Mouse (Mus musculus): ENCODE measurements around the gene Dnase1. TPM values are rescaled to one million over a fixed set of nuclear protein-coding genes. Genes with fewer than 3 reads are reported as not detected.
"Not testable (repeated sequence)": the region's sequence is repeated elsewhere in the genome, so short reads cannot be mapped to it uniquely, and the experiment has no call there.

Dnase1 gene
- polyA plus RNA-seq, 1 experiment from 2014 or later, result 8.0 TPM

DNA sequence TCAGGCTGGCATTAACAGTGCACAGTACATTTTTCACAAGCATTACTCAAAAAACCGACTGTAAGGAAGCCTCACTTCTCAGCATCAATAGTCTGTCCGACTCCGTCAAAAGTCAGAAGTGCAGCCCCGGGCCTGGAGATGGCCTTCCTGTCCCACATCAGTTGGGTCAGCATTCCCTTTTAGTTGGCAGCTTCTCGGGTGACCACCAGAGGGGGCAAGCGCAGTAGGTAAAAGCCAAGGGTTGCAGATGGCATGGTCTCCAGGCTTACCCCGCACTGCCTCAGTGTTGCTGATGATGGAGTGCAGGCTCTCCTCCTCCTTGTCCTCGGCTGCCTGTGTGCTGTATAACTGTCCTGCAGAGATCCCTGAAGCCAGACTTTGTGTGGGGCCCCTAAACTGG, 31.8 kb downstream of the Dnase1 start:
- Histone ChIP-seq H3K27me3 (ENCODE audit: control insufficient read depth, insufficient read depth, low read length) (no peaks in the 10 kb centered on the region), H3K9ac (ENCODE audit: low read depth, low read length) (no peak overlapping the region), H3K4me2 (replicated peaks; ENCODE audit: low read depth, low read length) (no peak overlapping the region), H3K4me3 (ENCODE audit: low read length) (no peak overlapping the region), H3K27ac (ENCODE audit: low read depth, low read length) (no peak overlapping the region), H3K4me1 (ENCODE audit: control insufficient read depth, insufficient read depth, low read length) (no peaks in the 10 kb centered on the region), H3K36me3 (ENCODE audit: control insufficient read depth, insufficient read depth, low read length) (peaks cover 44% of the 10 kb centered on the region), H3K9me3 (ENCODE audit: control insufficient read depth, low read length) (no peaks in the 10 kb centered on the region)
- peak; percentile 39; the same call in 1 of the 2 replicates for ATAC-seq (ENCODE audit: low FRiP score, low TSS enrichment)
- 60% methylated on average over 8 of the region's 8 CpGs for WGBS

DNA sequence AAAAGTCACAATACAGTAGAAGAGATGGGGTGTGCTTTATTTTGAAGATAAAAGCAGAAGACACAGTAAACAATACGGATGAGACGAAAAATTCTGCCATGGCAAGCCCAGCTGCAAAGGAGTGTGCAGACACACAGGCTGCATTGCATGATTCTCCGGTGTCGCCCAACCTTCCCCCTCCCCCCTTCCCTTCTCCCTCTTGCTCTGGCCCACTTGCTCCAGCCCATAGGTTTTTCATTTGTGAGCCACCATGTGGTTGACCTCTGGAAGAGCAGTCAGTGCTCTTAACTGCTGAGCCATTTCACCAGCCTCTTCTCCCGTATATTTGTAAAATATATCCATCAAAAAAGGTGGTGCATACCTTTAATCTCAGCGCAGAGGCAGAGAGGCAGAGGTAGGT, 37.6 kb downstream of the Dnase1 start:
- Histone ChIP-seq H3K9me3 (ENCODE audit: control insufficient read depth, low read length) (no peaks in the 10 kb centered on the region), H3K9ac (ENCODE audit: low read depth, low read length) (no peak overlapping the region), H3K4me1 (ENCODE audit: control insufficient read depth, insufficient read depth, low read length) (peaks cover 11% of the 10 kb centered on the region; the same call in 1 of the 2 replicates), H3K36me3 (ENCODE audit: control insufficient read depth, insufficient read depth, low read length) (no peaks in the 10 kb centered on the region), H3K4me2 (replicated peaks; ENCODE audit: low read depth, low read length) (no peak overlapping the region), H3K4me3 (ENCODE audit: low read length) (no peak overlapping the region), H3K27ac (ENCODE audit: low read depth, low read length) (no peak overlapping the region), H3K27me3 (ENCODE audit: control insufficient read depth, insufficient read depth, low read length) (no peaks in the 10 kb centered on the region)
- no peak for ATAC-seq (ENCODE audit: low FRiP score, low TSS enrichment)
- 59% methylated on average over 6 of the region's 6 CpGs for WGBS

DNA sequence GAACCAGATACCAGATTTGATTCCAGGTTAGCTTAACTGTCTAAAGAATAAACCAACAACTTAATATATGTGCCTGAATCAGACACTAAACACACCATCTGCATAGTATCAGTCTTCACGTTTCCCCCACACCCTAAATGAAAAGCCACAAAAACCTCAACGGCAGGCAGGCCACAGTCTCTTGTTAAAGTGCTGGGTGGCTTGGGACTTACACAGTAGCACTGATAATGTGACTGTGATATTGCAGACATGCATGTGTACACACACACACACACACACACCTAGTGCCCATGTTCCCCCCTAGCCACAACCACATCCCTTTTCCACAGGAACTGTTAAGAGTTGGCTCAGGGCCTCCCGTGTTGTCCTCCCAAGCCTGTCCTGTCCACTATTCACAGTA, 38.1 kb downstream of the Dnase1 start:
- WGBS, result 82% methylated on average over 3 of the region's 3 CpGs
- Histone ChIP-seq H3K4me3 (ENCODE audit: low read length) (no peak overlapping the region), H3K27ac (ENCODE audit: low read depth, low read length) (no peak overlapping the region), H3K27me3 (ENCODE audit: control insufficient read depth, insufficient read depth, low read length) (no peaks in the 10 kb centered on the region), H3K9ac (ENCODE audit: low read depth, low read length) (no peak overlapping the region), H3K4me2 (replicated peaks; ENCODE audit: low read depth, low read length) (no peak overlapping the region), H3K36me3 (ENCODE audit: control insufficient read depth, insufficient read depth, low read length) (no peaks in the 10 kb centered on the region), H3K4me1 (ENCODE audit: control insufficient read depth, insufficient read depth, low read length) (peaks cover 11% of the 10 kb centered on the region; the same call in 1 of the 2 replicates), H3K9me3 (ENCODE audit: control insufficient read depth, low read length) (no peaks in the 10 kb centered on the region)
- no peak for ATAC-seq (ENCODE audit: low FRiP score, low TSS enrichment)

DNA sequence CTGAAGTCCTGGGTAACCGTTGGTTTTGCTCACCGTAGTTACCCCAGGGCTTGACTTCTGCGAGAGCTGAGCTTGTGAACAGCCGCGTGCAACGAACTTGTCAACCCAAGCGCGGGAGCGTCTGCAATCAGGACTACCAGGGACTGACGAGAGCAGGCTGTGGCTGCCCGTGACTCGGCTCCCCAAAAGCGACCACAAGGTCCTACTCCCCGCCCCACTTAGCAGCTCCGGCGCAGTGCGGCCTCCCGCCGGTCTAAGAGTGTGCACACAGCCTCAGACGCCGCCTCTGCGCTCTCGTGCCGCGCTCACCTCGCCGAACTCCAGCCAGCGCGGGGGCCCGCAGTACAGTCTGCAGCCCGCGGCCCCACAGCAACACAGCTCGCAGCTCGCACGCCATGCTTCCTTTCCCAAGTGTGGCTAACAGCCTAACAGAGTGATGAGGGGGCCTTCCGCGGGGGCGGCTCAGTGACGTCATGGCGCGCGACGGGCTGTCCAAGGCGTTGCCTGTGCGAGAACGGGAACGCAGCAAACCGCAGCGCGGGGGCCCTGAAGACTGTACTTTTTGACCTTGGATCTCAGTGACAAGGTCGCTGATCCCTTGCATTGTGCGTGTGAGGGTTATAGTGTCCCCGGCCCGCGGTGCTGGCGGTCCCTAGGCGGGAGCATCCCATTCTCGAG, 40.8 kb downstream of the Dnase1 start, which contains the start of gene Trap1:
Gene Trap1, minus strand, starts transcription at position 444 of the 678 bp plus-strand sequence.
- Histone ChIP-seq H3K27me3 (ENCODE audit: control insufficient read depth, insufficient read depth, low read length) (no peaks in the 10 kb centered on the region), H3K4me2 (replicated peaks; ENCODE audit: low read depth, low read length) (peak within 1 kb of the TSS; percentile 43), H3K9me3 (ENCODE audit: control insufficient read depth, low read length) (no peaks in the 10 kb centered on the region), H3K9ac (ENCODE audit: low read depth, low read length) (peak within 1 kb of the TSS; percentile 69), H3K4me1 (ENCODE audit: control insufficient read depth, insufficient read depth, low read length) (peaks cover 11% of the 10 kb centered on the region; the same call in 1 of the 2 replicates), H3K27ac (ENCODE audit: low read depth, low read length) (peak within 1 kb of the TSS; percentile 87), H3K36me3 (ENCODE audit: control insufficient read depth, insufficient read depth, low read length) (peaks cover 7% of the 10 kb centered on the region), H3K4me3 (ENCODE audit: low read length) (peak within 1 kb of the TSS; percentile 91)
- under 1% methylated on average over 58 of the region's 58 CpGs for WGBS
- peak; percentile 96 for ATAC-seq (ENCODE audit: low FRiP score, low TSS enrichment)

DNA sequence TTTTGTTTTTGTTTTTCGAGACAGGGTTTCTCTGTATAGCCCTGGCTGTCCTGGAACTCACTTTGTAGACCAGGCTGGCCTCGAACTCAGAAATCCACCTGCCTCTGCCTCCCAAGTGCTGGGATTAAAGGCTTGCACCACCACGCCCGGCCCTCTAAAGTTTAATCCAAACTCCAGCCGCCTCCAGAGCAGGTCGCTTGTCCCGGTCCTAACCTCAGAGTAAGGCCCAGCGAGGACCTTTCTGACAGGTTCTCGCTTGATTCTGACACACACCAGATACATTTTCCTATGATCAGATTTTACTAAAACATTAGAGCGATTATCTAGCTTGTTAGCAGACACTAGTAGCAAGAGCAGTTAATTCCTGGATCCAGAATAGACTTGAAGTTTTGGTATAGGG, 41.6 kb downstream of the Dnase1 start:
- not testable (repeated sequence) for H3K27me3 ChIP-seq (ENCODE audit: control insufficient read depth, insufficient read depth, low read length); H3K9ac ChIP-seq (ENCODE audit: low read depth, low read length); ATAC-seq (ENCODE audit: low FRiP score, low TSS enrichment); H3K9me3 ChIP-seq (ENCODE audit: control insufficient read depth, low read length); H3K27ac ChIP-seq (ENCODE audit: low read depth, low read length)
- Histone ChIP-seq H3K4me3 (ENCODE audit: low read length) (peak overlapping the region; percentile 91), H3K4me2 (replicated peaks; ENCODE audit: low read depth, low read length) (peak overlapping the region; percentile 43), H3K36me3 (ENCODE audit: control insufficient read depth, insufficient read depth, low read length) (peaks cover 10% of the 10 kb centered on the region), H3K4me1 (ENCODE audit: control insufficient read depth, insufficient read depth, low read length) (peaks cover 11% of the 10 kb centered on the region; the same call in 1 of the 2 replicates)
- WGBS, result 72% methylated on average over 10 of the region's 10 CpGs

DNA sequence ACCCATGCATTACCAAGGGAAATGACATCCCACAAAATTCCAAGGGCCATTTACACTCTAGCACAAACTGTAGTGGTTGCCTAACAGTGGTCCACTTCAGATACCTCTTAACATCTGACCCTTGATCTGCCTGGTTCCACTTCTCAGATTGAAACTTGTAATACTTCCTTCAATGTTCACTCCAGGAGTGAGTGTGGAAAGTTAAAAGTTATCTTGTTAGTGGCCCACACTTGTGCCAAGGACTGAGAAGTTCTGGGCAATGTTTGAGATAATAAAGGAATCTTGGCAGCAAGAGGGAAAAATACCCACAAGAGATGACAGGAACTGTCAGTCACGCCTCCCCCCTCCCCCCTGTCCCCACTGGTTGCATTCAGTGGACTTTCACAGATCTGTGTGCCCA, 42.9 kb downstream of the Dnase1 start:
- H3K4me1 ChIP-seq (ENCODE audit: control insufficient read depth, insufficient read depth, low read length), result peaks cover 11% of the 10 kb centered on the region; the same call in 1 of the 2 replicates
- H3K4me2 ChIP-seq (replicated peaks; ENCODE audit: low read depth, low read length), result no peak overlapping the region
- WGBS, result 75% methylated on average over 1 of the region's 1 CpGs
- ATAC-seq (ENCODE audit: low FRiP score, low TSS enrichment), result no peak
- H3K27ac ChIP-seq (ENCODE audit: low read depth, low read length), result no peak overlapping the region
- no peaks in the 10 kb centered on the region for H3K27me3 ChIP-seq (ENCODE audit: control insufficient read depth, insufficient read depth, low read length)
- peaks cover 19% of the 10 kb centered on the region for H3K36me3 ChIP-seq (ENCODE audit: control insufficient read depth, insufficient read depth, low read length)
- H3K9ac ChIP-seq (ENCODE audit: low read depth, low read length), result no peak overlapping the region
- H3K4me3 ChIP-seq (ENCODE audit: low read length), result no peak overlapping the region
- H3K9me3 ChIP-seq (ENCODE audit: control insufficient read depth, low read length), result no peaks in the 10 kb centered on the region

DNA sequence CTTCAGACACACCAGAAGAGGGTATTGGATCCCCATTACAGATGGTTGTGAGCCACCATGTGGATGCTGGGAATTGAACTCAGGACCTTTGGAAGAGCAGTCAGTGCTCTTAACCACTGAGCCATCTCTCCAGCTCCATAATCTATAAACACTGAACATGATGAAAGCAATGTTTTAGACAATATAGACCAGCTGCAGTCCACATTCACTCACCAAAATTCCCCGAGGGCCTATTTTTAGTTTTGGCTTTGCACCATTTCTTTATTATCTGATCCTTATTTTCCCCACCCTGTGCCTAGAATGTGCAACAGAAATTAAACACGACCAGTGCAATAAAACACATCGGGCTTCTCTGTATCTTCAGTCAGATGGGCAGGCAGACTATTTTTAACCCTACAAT, 43.7 kb downstream of the Dnase1 start:
- H3K9ac ChIP-seq (ENCODE audit: low read depth, low read length), result not testable (repeated sequence)

DNA sequence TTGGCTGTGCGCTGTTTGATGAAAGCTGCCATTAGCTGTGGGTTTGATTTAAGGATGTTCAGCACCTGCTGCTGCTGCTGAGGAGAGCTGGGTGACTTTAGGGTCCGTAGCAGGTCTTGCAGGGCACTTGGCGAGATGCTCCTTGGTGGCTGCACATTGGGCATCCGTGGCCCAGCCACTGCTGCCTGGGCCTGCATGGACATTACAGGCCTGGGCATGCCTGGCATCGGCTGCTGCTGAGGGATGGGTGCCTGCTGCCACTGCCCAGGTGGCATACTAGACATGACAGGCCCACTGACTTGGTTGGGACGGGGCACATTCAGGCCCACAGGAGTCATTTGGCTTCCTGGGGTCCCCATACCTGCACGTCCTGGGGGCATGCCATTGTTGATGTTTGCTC, 48.3 kb downstream of the Dnase1 start:
- H3K36me3 ChIP-seq (ENCODE audit: control insufficient read depth, insufficient read depth, low read length), result peaks cover 73% of the 10 kb centered on the region
- ATAC-seq (ENCODE audit: low FRiP score, low TSS enrichment), result no peak
- no peak overlapping the region for H3K9ac ChIP-seq (ENCODE audit: low read depth, low read length)
- H3K9me3 ChIP-seq (ENCODE audit: control insufficient read depth, low read length), result no peaks in the 10 kb centered on the region
- no peak overlapping the region for H3K27ac ChIP-seq (ENCODE audit: low read depth, low read length)
- 94% methylated on average over 7 of the region's 7 CpGs for WGBS
- H3K4me3 ChIP-seq (ENCODE audit: low read length), result no peak overlapping the region
- no peak overlapping the region for H3K4me2 ChIP-seq (replicated peaks; ENCODE audit: low read depth, low read length)
- no peaks in the 10 kb centered on the region for H3K4me1 ChIP-seq (ENCODE audit: control insufficient read depth, insufficient read depth, low read length)
- no peaks in the 10 kb centered on the region for H3K27me3 ChIP-seq (ENCODE audit: control insufficient read depth, insufficient read depth, low read length)

More for the DNA sequence above, 43.7 kb downstream of the Dnase1 start:
- H3K27ac ChIP-seq (ENCODE audit: low read depth, low read length); ATAC-seq (ENCODE audit: low FRiP score, low TSS enrichment); H3K9me3 ChIP-seq (ENCODE audit: control insufficient read depth, low read length); H3K4me3 ChIP-seq (ENCODE audit: low read length); H3K27me3 ChIP-seq (ENCODE audit: control insufficient read depth, insufficient read depth, low read length); H3K4me2 ChIP-seq (replicated peaks; ENCODE audit: low read depth, low read length): not testable (repeated sequence)
- Histone ChIP-seq H3K4me1 (ENCODE audit: control insufficient read depth, insufficient read depth, low read length) (peaks cover 11% of the 10 kb centered on the region; the same call in 1 of the 2 replicates), H3K36me3 (ENCODE audit: control insufficient read depth, insufficient read depth, low read length) (peaks cover 26% of the 10 kb centered on the region)
- WGBS, result 70% methylated on average over 3 of the region's 3 CpGs

DNA sequence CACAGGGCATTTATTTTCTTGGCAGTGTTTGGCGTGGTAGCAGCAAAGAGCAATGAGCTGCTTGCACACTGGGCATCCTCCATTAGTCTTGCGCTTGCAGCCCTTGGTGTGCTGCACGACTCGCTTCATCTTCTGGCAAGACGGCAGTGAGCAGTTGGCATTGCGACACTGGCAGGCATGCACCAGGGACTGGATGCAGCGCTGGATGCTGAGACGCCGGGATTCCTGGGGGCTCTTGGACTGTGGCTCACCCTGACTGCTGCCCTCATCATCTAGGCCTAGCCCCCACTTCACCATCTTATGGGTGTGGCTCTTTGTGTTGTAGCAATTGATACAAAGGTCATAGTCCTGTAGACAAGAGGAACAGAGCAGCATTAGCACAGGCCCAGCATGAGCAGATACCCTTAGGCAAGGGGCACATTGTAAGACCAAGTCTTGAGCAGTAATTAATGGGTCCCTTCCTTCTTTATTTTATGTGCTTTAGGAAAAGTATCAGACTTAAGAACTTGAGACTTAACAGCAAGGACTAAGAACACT, 49.2 kb downstream of the Dnase1 start:
- WGBS, result 93% methylated on average over 9 of the region's 9 CpGs
- Histone ChIP-seq H3K9ac (ENCODE audit: low read depth, low read length) (no peak overlapping the region), H3K4me2 (replicated peaks; ENCODE audit: low read depth, low read length) (no peak overlapping the region), H3K36me3 (ENCODE audit: control insufficient read depth, insufficient read depth, low read length) (peaks cover 81% of the 10 kb centered on the region), H3K27me3 (ENCODE audit: control insufficient read depth, insufficient read depth, low read length) (no peaks in the 10 kb centered on the region), H3K27ac (ENCODE audit: low read depth, low read length) (no peak overlapping the region), H3K9me3 (ENCODE audit: control insufficient read depth, low read length) (no peaks in the 10 kb centered on the region), H3K4me3 (ENCODE audit: low read length) (no peak overlapping the region), H3K4me1 (ENCODE audit: control insufficient read depth, insufficient read depth, low read length) (no peaks in the 10 kb centered on the region)
- no peak for ATAC-seq (ENCODE audit: low FRiP score, low TSS enrichment)
